Mouse (Mus musculus): ENCODE measurements around the gene Slc47a1. TPM values are rescaled to one million over a fixed set of nuclear protein-coding genes. Genes with fewer than 3 reads are reported as not detected.

Slc47a1 gene
- total and polyA plus RNA-seq, 2 experiments from 2014 or later, result 31.5 to 49.4 TPM

GRCm38 (mm10) chr11:61300716-61301392 lies 77.3 kb downstream of the Slc47a1 start:
- H3K9ac ChIP-seq (replicated peaks; ENCODE audit: low read depth, low read length), result no peak overlapping the region
- H3K4me2 ChIP-seq (ENCODE audit: low read depth, low read length), result peak overlapping the region; percentile 48
- H3K9me3 ChIP-seq (replicated peaks; ENCODE audit: control insufficient read depth, low read length), result no peaks in the 10 kb centered on the region
- DNase-seq (ENCODE audit: low spot score) (peak; percentile 49), ATAC-seq (ENCODE audit: insufficient read depth, low read depth) (peak; percentile 76)
- H3K4me3 ChIP-seq (ENCODE audit: low read depth, low read length), result no peak overlapping the region
- no peak overlapping the region for H3K27ac ChIP-seq (ENCODE audit: low read depth)
- peaks cover 24% of the 10 kb centered on the region for H3K4me1 ChIP-seq (ENCODE audit: control insufficient read depth, insufficient read depth)
- H3K27me3 ChIP-seq (ENCODE audit: control insufficient read depth, insufficient read depth, low read length), result no peaks in the 10 kb centered on the region
- 24% methylated on average over 13 of the region's 16 CpGs for WGBS
- no peak for TF ChIP-seq EP300 (IDR thresholded peaks at IDR 0.05; ENCODE audit: low read depth)
- TF ChIP-seq CTCF (IDR thresholded peaks at IDR 0.05; ENCODE audit: low read depth), result no peak
- no peaks in the 10 kb centered on the region for H3K36me3 ChIP-seq (replicated peaks; ENCODE audit: control insufficient read depth, insufficient read depth, low read length)

- WGBS, result 44% methylated on average over 3 of the region's 3 CpGs
- TF ChIP-seq EP300 (IDR thresholded peaks at IDR 0.05; ENCODE audit: low read depth) (no peak), CTCF (IDR thresholded peaks at IDR 0.05; ENCODE audit: low read depth) (no peak)
- H3K4me3 ChIP-seq (ENCODE audit: low read depth, low read length), result no peak overlapping the region
- peak overlapping the region; percentile 48; the same call in 1 of the 2 replicates for H3K4me2 ChIP-seq (ENCODE audit: low read depth, low read length)
- no peaks in the 10 kb centered on the region for H3K36me3 ChIP-seq (replicated peaks; ENCODE audit: control insufficient read depth, insufficient read depth, low read length)
- peaks cover 24% of the 10 kb centered on the region for H3K4me1 ChIP-seq (ENCODE audit: control insufficient read depth, insufficient read depth)
- DNase-seq (ENCODE audit: low spot score), result no peak
- H3K27me3 ChIP-seq (ENCODE audit: control insufficient read depth, insufficient read depth, low read length), result no peaks in the 10 kb centered on the region
- 0 out of 2 replicates have a peak, but pooled peaks cover 6% of the 10 kb centered on the region for H3K9me3 ChIP-seq (replicated peaks; ENCODE audit: control insufficient read depth, low read length)
- H3K9ac ChIP-seq (replicated peaks; ENCODE audit: low read depth, low read length), result no peak overlapping the region
- ATAC-seq (ENCODE audit: insufficient read depth, low read depth), result no peak
- H3K27ac ChIP-seq (ENCODE audit: low read depth), result peak overlapping the region; percentile 0; the same call in 1 of the 2 replicates
These were observed 77.9 kb downstream of the Slc47a1 start for GRCm38 (mm10) chr11:61300205-61300604.

GRCm38 (mm10) chr11:61297901-61298300 lies 80.2 kb downstream of the Slc47a1 start:
- ATAC-seq (ENCODE audit: insufficient read depth, low read depth), result no peak
- Histone ChIP-seq H3K4me2 (ENCODE audit: low read depth, low read length) (no peak overlapping the region), H3K36me3 (replicated peaks; ENCODE audit: control insufficient read depth, insufficient read depth, low read length) (no peaks in the 10 kb centered on the region), H3K27me3 (ENCODE audit: control insufficient read depth, insufficient read depth, low read length) (no peaks in the 10 kb centered on the region), H3K9ac (replicated peaks; ENCODE audit: low read depth, low read length) (no peak overlapping the region), H3K9me3 (replicated peaks; ENCODE audit: control insufficient read depth, low read length) (0 out of 2 replicates have a peak, but pooled peaks cover 6% of the 10 kb centered on the region), H3K4me3 (ENCODE audit: low read depth, low read length) (no peak overlapping the region), H3K4me1 (ENCODE audit: control insufficient read depth, insufficient read depth) (peaks cover 24% of the 10 kb centered on the region), H3K27ac (ENCODE audit: low read depth) (no peak overlapping the region)
- no peak for DNase-seq (ENCODE audit: low spot score)
- no peak for TF ChIP-seq CTCF (IDR thresholded peaks at IDR 0.05; ENCODE audit: low read depth)
- no peak for TF ChIP-seq EP300 (IDR thresholded peaks at IDR 0.05; ENCODE audit: low read depth)
- 51% methylated on average over 2 of the region's 2 CpGs for WGBS

- ATAC-seq (ENCODE audit: insufficient read depth, low read depth) (no peak), DNase-seq (ENCODE audit: low spot score) (no peak)
- Histone ChIP-seq H3K4me3 (ENCODE audit: low read depth, low read length) (no peak overlapping the region), H3K27me3 (ENCODE audit: control insufficient read depth, insufficient read depth, low read length) (no peaks in the 10 kb centered on the region), H3K4me1 (ENCODE audit: control insufficient read depth, insufficient read depth) (peaks cover 24% of the 10 kb centered on the region), H3K9ac (replicated peaks; ENCODE audit: low read depth, low read length) (no peak overlapping the region), H3K27ac (ENCODE audit: low read depth) (no peak overlapping the region), H3K4me2 (ENCODE audit: low read depth, low read length) (no peak overlapping the region), H3K9me3 (replicated peaks; ENCODE audit: control insufficient read depth, low read length) (0 out of 2 replicates have a peak, but pooled peaks cover 6% of the 10 kb centered on the region), H3K36me3 (replicated peaks; ENCODE audit: control insufficient read depth, insufficient read depth, low read length) (no peaks in the 10 kb centered on the region)
- 80% methylated on average over 2 of the region's 2 CpGs for WGBS
- TF ChIP-seq CTCF (IDR thresholded peaks at IDR 0.05; ENCODE audit: low read depth), result no peak
- no peak for TF ChIP-seq EP300 (IDR thresholded peaks at IDR 0.05; ENCODE audit: low read depth)
These were observed 80.8 kb downstream of the Slc47a1 start for GRCm38 (mm10) chr11:61297326-61297725.

GRCm38 (mm10) chr11:61296556-61296955 lies 81.6 kb downstream of the Slc47a1 start:
- H3K36me3 ChIP-seq (replicated peaks; ENCODE audit: control insufficient read depth, insufficient read depth, low read length), result no peaks in the 10 kb centered on the region
- ATAC-seq (ENCODE audit: insufficient read depth, low read depth) (no peak), DNase-seq (ENCODE audit: low spot score) (no peak)
- no peaks in the 10 kb centered on the region for H3K27me3 ChIP-seq (ENCODE audit: control insufficient read depth, insufficient read depth, low read length)
- H3K27ac ChIP-seq (ENCODE audit: low read depth), result no peak overlapping the region
- TF ChIP-seq CTCF (IDR thresholded peaks at IDR 0.05; ENCODE audit: low read depth), result no peak
- no peak for TF ChIP-seq EP300 (IDR thresholded peaks at IDR 0.05; ENCODE audit: low read depth)
- no peak overlapping the region for H3K9ac ChIP-seq (replicated peaks; ENCODE audit: low read depth, low read length)
- H3K4me1 ChIP-seq (ENCODE audit: control insufficient read depth, insufficient read depth), result peaks cover 24% of the 10 kb centered on the region
- H3K9me3 ChIP-seq (replicated peaks; ENCODE audit: control insufficient read depth, low read length), result 0 out of 2 replicates have a peak, but pooled peaks cover 6% of the 10 kb centered on the region
- WGBS, result 80% methylated on average over 1 of the region's 1 CpGs
- no peak overlapping the region for H3K4me3 ChIP-seq (ENCODE audit: low read depth, low read length)
- H3K4me2 ChIP-seq (ENCODE audit: low read depth, low read length), result no peak overlapping the region

Data from heart, postnatal 0 days (tissue).